Mouse (Mus musculus) embryonic stem cell, embryonic (primary cell): Measurements from ENCODE around the gene Scml4.

ENCODE experiments used
- CTCF ChIA-PET, 4 experiments: fragments of 300-600 bp in 2 of 4; fragments of 350-600 bp in 2 of 4; sonication (Branson Sonifier 250); formaldehyde crosslinking; loops; one replicate each; lab custom pipeline; 2022; ENCODE audit warnings: inconsistent platforms in 2 of 4; lab: Charles Lee
- POLR2A ChIA-PET, 4 experiments: fragments of 300-600 bp in 2 of 4; fragments of 350-600 bp in 2 of 4; sonication (Branson Sonifier 250); formaldehyde crosslinking; loops; one replicate each; lab custom pipeline; 2022; ENCODE audit warnings: antibody characterized with exemption in 4 of 4, inconsistent platforms in 1 of 4; lab: Charles Lee

Scml4 gene

DNA sequence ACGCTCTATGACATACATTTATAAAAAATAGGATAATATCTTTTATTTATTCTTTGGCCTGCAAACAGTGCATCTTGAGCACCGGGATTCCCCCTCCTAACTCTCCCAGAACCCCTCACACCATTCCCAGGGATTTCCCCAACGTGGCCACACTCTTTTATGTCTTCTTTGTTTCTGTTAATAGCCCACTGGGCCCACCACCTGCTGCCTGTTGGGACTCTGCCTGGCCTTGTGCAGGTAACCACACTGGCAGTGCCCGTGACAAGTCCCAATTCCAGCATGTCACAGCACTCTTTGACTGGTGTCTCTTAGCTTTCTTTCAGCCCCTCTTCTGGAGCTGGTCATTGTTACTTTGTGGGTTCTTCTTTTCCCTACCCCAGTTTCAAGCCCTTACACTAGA is 5.3 kb upstream of the Scml4 start:
- ChIA-PET POLR2A (interaction anchor here in 1 of 4 experiments (0.5 kb wide), 1 partner anchor 737 kb away, joined by 5 read pairs; no protein-coding TSS in a partner anchor), CTCF (interaction anchor here in 1 of 4 experiments (1.8 kb wide), 1 partner anchor 12 kb away, joined by 6 read pairs; no protein-coding TSS in a partner anchor)

DNA sequence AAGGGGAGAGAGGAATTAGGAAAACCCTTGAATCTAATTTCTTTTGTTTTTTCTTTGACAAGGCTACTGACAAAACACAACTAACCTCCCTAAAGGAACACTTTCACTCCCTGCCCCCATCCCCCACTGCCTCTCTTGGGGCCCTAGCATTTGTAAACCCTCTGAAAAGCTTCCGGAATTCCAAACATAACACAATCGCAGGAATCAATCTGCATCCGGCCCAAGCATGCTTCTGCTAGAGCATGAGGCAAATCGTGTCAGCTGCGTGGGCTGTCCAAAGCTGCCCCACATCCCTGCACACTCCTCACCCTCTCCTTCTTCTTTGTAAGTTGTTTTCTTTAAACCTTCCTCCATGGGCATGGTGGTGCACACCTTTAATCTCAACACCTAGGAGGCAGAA is 4.9 kb upstream of the Scml4 start:
- ChIA-PET CTCF (interaction anchor here in 1 of 4 experiments (1.8 kb wide), 1 partner anchor 13 kb away, joined by 6 read pairs; no protein-coding TSS in a partner anchor), POLR2A (no interaction called here)

DNA sequence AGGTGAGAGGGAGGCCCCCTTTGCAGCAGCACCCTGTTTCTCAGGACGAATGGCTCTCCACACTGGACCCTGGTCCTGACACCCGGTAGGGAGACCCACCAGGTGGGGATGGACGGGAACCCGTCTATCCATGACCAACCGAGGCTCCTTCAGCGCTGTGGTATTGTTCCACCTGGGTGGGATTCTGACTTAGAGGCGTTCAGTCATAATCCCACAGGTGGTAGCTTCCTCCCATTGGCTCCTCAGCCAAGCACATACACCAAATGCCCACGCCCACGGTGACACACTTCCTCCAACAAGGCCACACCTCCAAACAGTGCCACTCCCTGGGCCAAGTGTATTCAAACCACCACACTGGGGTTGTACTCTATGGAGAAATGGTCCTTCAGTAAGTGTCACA is 3.6 kb upstream of the Scml4 start:
- ChIA-PET CTCF (interaction anchor here in 1 of 4 experiments (1.8 kb wide), 1 partner anchor 14 kb away, joined by 6 read pairs; no protein-coding TSS in a partner anchor), POLR2A (interaction anchor here in 2 of 4 experiments (0.6 to 1.0 kb wide), 3 partner anchors 116 to 237 kb away, joined by 3 read pairs; no protein-coding TSS in a partner anchor)

DNA sequence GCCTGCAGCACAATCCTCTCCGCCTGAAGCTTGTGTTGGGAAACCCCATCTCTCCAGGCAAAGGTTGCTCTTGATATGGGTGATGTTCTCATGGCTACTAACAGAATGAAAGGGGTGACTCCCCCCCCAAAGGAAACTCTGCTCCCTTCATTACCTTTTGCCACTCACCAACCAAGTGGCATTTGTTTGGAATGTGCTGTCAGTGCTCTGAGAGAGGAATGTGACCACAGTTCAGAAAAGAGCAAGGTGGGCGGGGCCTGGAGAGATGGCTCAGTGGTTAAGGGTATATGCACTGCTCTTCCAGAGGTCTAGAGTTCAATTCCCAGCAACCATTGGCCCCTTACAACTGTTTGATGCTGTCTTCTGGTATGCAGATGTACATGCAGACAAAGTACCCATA is 3.1 kb upstream of the Scml4 start:
- CTCF ChIA-PET: no interaction called here
- POLR2A ChIA-PET: interaction anchor here in 1 of 4 experiments (0.6 kb wide), 1 partner anchor 14 kb away, joined by 3 read pairs; no protein-coding TSS in a partner anchor

DNA sequence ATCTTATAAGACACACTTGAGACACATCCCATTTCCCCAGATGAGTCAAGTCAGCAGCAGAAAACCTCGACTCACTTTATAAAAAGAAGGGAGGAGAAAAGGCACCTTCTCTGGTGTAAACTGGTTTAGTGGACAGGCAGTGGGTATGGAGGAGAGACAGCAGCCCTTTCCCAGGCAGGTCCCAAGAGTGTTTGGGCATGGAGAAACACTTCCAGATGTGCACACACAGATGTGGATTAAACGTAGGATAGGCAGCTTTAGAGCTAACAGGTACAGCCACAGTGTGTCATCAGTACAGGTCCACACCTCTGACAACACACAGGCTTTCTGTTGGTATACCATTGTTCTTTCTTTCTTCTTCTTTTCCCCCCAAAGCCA is 400 bp upstream of the Scml4 start:
- POLR2A ChIA-PET: interaction anchor here in 2 of 4 experiments (0.9 to 1.2 kb wide), 2 partner anchors 10 to 11 kb away, joined by 3 to 6 read pairs; no protein-coding TSS in a partner anchor
- CTCF ChIA-PET: interaction anchor here in 3 of 4 experiments (0.6 to 1.3 kb wide), 3 partner anchors 18 to 25 kb away, joined by 4 read pairs; no protein-coding TSS in a partner anchor

DNA sequence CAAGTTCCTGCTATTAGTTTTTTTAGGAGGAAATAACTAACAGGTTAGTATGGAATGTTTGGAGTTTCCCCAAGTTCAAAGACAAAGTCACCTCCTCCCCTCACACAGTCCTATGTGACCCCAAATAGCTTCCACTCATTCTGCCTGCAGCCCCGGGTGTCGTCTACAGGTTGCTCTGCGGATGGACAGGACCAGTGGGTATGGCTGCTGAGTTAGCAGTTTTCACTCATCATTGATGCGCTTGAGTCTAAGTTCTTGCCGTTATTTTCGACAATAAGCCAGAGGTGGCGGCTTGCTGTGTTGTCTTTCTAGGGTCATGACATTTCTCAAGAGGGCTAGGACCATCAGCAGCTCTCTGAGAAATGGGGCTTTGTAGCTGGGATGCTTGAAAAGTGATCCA is 1.3 kb downstream of the Scml4 start:
- ChIA-PET CTCF (interaction anchor here in 1 of 4 experiments (0.6 kb wide), 1 partner anchor 19 kb away, joined by 4 read pairs; no protein-coding TSS in a partner anchor), POLR2A (no interaction called here)

DNA sequence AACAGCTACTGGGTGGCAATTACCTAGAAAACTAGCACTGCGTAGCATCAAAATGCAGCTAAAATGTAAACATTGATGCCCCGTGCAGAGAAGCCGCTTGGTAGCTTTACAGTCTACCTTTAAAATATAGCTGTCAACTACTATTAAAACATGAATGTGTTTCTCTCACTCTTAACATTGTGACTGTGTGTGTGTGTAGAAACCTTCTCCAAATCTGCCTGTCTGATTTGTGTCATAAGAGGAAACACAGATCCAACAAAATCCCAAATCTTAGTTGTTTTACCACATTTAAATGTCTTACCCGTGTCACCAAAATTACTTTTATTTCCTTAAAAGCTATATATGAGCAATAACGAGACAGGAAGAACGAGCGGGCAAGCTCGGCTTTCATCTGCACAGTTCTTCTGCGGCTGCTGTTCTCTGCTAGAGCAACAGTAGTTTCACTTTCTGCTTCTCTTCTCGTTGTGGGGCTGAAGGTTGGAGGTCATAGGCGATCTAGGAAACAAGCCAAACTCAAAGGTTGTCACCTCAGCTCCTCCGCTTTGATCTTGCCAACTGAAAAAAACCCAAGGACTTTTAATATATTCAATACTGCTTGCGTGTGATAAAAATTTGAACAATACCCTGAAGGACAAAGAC is 2.1 kb downstream of the Scml4 start:
- POLR2A ChIA-PET: interaction anchor here in 1 of 4 experiments (0.9 to 2.3 kb wide), 3 partner anchors 10 to 19 kb away, joined by 4 to 5 read pairs (median 4); no protein-coding TSS in a partner anchor
- CTCF ChIA-PET: no interaction called here

DNA sequence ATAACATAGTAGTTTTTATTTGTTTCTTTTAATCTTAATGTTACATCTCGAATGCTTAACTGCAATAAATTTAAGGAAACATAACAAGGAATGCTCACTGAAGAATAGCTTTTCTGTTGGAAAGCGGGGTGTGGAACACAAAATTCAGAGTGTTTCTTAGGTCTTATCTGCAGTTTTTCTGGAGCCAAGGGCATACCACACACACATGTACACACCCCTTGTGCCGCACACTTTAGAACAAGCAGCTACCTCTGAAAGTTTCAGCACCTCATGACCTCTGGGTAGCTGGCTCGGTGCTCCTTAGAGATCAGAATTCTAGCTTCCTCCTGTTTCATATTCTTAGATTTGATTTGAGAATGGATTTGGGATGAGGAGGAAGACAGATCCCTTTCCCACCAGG is 2.6 kb downstream of the Scml4 start:
- POLR2A ChIA-PET: interaction anchor here in 3 of 4 experiments (0.5 to 2.3 kb wide), 6 partner anchors 10 to 185 kb away, joined by 3 to 5 read pairs (median 4); no protein-coding TSS in a partner anchor
- CTCF ChIA-PET: no interaction called here

DNA sequence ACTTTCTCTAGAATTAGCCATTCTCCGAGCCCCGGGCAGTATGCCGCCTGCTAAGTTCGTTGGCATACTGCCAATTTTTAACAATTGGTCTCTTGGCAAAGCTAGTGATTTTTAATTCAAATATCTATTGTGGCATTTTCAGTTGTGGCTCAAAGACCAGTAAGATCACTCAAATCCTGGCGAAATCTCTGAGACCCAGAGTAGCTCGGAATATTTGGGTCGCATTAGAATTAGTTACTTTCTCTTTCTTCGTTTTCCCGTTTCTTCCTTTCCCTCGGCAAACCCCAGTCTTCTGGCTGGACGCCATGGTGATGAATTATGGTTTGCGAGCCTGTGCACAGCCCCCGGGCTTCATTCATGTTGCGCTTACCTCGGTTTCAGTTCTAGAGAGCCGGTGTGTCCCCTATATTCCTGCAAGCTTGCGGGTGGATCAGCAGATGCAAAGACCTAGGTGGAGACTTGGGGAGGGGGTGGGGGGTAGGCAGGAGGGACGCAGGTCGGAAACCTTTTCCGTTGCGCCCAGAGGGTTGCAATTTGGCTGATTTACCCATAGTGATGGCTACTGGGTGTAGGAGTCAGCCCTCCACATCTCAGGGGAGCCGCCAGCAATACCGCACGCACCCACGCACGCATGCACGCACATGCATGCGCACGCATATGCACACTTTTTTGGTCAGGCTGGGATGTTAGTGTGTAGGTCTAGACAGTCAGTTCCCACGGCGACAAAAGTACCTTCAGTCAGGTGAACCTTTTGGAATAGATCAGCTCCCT is 3.6 kb downstream of the Scml4 start:
- ChIA-PET POLR2A (interaction anchor here in 2 of 4 experiments (0.6 to 2.3 kb wide), 6 partner anchors 9 to 164 kb away, joined by 3 to 5 read pairs (median 3); no protein-coding TSS in a partner anchor), CTCF (interaction anchor here in 3 of 4 experiments (0.5 to 1.8 kb wide), 4 partner anchors 21 to 547 kb away, joined by 3 to 8 read pairs (median 5); no protein-coding TSS in a partner anchor)

DNA sequence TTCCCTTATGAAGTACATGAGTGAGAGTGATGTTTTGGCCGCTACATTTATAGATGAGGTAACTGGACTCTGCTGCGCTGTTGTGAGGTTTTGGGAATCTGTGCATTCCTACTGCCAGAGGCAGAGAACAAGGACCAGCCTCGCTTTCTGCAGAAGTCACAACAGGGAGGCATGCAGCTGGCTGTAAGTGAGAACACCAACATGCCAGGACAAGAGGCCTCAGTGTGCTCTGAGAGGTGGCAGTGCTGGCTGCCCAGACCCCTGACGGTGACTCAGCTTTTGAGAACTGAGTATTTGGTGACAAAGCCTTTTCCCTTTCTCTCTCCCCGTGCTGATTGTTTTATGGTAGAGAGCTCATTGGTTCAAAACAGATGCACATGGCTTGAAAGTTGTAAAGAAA is 4.5 kb downstream of the Scml4 start:
- POLR2A ChIA-PET: interaction anchor here in 1 of 4 experiments (1.8 kb wide), 1 partner anchor 24 kb away, joined by 5 read pairs; no protein-coding TSS in a partner anchor
- CTCF ChIA-PET: interaction anchor here in 3 of 4 experiments (0.7 to 1.8 kb wide), 3 partner anchors 22 to 183 kb away, joined by 3 to 8 read pairs (median 5); no protein-coding TSS in a partner anchor

DNA sequence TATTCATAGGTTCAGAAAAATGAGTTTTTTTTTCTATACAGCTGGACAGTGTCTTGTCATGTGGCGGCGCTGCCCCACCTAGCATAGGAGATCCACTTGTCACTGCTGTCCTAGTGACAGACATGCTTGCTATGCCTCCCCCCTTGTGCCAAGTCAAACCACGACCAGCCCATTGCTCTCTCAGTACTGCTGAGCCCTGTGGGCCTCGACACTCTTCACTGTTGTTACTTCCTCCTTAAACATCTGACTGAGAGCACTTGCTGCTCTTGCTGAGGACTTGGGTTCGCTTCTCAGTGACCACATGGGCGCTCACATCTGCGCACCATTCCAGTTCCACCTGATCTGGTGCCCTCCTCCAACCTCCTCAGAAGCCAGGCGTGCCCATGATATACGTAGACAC is 8.2 kb downstream of the Scml4 start:
- POLR2A ChIA-PET: interaction anchor here in 1 of 4 experiments (0.6 to 1.4 kb wide), 2 partner anchors 20 to 195 kb away, joined by 3 read pairs; no protein-coding TSS in a partner anchor

DNA sequence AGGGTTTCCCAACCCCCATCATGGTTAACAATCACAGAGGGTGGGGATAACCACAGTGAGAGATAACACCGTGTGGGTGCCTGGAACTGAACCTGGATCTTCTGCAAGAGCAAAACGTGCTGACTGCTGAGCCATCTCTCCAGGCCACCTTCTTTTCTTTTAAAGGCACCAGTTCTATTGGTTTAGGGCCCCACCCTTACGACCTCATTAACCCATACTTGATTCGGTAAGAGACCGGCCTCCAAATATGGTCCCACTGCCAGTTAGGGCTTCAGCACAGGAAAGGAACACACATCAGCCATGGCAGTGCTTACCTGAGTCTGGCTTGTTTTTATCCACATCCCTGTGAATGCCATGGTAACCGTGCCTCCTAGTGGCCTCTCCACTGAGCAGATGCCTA is 9.3 kb downstream of the Scml4 start:
- CTCF ChIA-PET: interaction anchor here in 1 of 4 experiments (0.5 kb wide), 1 partner anchor 605 kb away, joined by 3 read pairs; no protein-coding TSS in a partner anchor
- POLR2A ChIA-PET: no interaction called here

More for the DNA sequence above, 8.2 kb downstream of the Scml4 start:
- CTCF ChIA-PET: no interaction called here

DNA sequence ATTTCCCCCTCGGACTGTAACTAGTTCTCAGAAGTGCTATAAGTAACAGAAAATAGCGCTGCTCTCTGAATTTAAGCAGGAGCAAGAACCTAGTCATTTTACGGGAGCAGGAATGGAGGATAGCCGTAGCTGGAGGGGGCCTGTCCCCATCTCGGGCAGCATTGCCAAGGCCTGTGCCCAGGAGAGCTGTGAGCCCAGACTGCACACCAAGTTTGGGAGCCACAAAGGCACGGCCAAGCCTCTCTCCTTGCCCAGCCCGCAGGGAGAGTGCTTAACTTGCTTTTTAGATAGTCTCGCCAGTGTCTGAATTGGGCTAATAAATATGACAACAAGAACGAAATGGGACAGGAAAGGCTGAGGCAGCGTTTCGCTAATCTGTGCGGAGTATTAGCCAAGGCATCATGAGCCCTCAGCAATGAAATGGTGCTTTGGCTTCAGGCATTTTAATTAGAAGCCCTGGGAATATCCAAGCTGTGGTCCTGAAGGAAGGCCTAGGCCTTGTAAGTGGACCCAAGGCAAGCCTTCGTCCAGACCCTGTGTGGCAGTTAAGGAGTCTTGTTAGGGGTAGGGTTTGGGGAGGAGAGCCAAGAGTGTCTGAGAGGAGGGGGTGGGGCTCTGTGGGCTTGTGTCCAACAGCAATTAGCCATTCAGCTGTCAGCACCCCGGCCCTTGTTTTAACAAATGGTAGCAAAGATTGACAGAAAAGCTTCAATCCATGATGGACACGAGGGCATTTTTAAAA is 12.3 kb downstream of the Scml4 start:
- ChIA-PET POLR2A (interaction anchor here in 1 of 4 experiments (0.8 to 0.9 kb wide), 2 partner anchors 9 to 30 kb away, joined by 3 read pairs; no protein-coding TSS in a partner anchor), CTCF (interaction anchor here in 2 of 4 experiments (0.6 to 1.2 kb wide), 2 partner anchors 30 to 768 kb away, joined by 4 to 8 read pairs; no protein-coding TSS in a partner anchor)

DNA sequence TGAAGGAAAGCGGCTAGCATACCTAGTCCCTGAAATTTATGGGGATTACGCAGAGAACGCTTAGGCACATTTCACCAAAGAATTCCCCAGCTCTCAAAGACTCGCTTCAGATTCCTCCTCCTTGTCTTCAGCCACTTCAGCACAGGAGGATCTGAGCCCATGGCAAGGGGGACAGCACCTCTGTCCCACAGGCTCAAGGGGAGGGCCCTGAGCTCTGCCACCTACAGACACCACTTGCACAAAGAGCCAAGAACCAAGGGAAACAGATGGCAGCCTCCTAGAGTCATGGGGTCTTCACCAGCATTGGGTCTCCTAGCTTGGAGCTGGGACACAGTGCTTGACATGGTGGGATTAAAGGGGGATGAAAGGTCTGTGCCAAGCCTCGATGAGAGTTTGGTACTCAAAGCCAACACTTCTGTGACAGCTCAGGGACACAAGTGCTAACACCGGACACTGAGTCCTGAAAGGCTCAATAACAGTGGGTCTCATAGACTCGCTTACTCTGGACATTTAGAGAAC is 13.0 kb downstream of the Scml4 start:
- CTCF ChIA-PET: interaction anchor here in 2 of 4 experiments (0.6 to 1.2 kb wide), 2 partner anchors 31 to 768 kb away, joined by 4 to 8 read pairs; no protein-coding TSS in a partner anchor
- POLR2A ChIA-PET: interaction anchor here in 1 of 4 experiments (0.8 to 0.9 kb wide), 2 partner anchors 10 to 29 kb away, joined by 3 read pairs; no protein-coding TSS in a partner anchor

DNA sequence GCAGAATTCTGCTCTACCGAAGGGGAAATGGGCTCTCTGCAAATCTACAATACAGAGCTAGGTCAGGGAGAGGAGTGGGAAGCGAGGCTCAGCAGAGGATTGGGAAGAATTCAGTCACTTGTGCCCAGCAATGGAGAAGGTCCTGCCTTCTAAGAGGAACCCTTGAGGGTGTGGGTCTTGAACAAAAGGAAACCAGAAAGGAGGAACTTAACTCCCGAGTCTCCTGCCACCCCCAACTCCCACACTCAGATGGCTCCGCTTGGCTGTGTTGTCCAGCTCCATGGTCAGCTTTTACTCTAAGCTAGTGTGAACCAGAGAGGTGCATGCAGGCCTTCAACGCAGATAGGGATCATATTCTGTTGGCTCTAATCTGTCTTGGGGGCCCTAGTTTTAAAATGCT is 16.0 kb downstream of the Scml4 start:
- CTCF ChIA-PET: interaction anchor here in 2 of 4 experiments (0.6 to 1.0 kb wide), 3 partner anchors 34 to 179 kb away, joined by 3 to 4 read pairs (median 3); no protein-coding TSS in a partner anchor
- POLR2A ChIA-PET: interaction anchor here in 1 of 4 experiments (0.5 to 1.5 kb wide), 3 partner anchors 13 to 764 kb away, joined by 3 to 5 read pairs (median 3); no protein-coding TSS in a partner anchor

DNA sequence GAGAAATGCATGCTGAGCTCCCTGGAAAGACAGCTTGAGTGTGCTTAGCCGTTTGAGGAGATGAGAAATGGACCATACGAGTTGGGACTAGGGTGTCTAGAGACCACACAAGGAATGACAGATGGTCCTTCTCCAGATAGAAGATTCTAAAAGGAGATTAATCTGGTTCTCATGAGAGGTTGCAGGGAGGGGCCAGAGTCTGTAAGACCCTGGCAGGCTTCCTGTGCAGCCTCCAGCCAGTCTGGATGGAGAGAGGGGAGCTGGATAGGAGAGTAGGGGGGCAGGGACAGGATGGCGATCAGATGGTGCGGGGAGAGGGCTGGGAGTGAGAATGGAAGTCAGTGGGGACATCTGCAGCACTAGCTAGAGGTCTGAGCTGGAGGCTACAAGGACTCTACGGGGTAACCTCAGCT is 19.1 kb downstream of the Scml4 start:
- ChIA-PET CTCF (interaction anchor here in 2 of 4 experiments (0.7 to 0.8 kb wide), 2 partner anchors 94 to 109 kb away, joined by 3 read pairs; no protein-coding TSS in a partner anchor), POLR2A (interaction anchor here in 1 of 4 experiments (0.7 kb wide), 1 partner anchor 187 kb away, joined by 3 read pairs; no protein-coding TSS in a partner anchor)

DNA sequence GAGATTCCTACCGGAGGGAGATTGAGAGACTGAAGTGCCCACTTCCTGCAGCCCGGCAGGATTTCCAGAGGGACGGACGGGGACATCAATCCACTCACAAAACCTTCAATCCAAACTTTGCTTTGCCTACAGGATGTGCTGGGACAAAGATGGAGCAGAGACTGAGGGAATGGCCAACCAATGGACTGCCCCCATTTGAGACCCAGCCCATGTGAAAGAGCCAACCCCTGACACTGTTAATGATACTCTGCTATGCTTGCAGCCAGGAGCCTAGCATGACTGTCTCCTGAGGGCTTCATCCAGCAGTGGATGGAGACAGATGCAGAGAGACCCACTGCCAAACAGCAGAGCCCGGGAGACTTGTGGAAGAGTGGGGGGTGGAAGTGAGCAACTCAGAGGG is 19.5 kb downstream of the Scml4 start:
- ChIA-PET POLR2A (no interaction called here), CTCF (interaction anchor here in 1 of 4 experiments (0.7 kb wide), 1 partner anchor 109 kb away, joined by 3 read pairs; no protein-coding TSS in a partner anchor)
